Mouse (Mus musculus) brain, adult 2 months (tissue): ENCODE measurements around the gene Mgat4a.

ENCODE experiments used
- DNase-seq: peaks from one replicate; pipeline ENCODE4 v3.0.0; 2011; ENCODE audit warnings: low read depth, low spot score

The Mgat4a gene

DNA sequence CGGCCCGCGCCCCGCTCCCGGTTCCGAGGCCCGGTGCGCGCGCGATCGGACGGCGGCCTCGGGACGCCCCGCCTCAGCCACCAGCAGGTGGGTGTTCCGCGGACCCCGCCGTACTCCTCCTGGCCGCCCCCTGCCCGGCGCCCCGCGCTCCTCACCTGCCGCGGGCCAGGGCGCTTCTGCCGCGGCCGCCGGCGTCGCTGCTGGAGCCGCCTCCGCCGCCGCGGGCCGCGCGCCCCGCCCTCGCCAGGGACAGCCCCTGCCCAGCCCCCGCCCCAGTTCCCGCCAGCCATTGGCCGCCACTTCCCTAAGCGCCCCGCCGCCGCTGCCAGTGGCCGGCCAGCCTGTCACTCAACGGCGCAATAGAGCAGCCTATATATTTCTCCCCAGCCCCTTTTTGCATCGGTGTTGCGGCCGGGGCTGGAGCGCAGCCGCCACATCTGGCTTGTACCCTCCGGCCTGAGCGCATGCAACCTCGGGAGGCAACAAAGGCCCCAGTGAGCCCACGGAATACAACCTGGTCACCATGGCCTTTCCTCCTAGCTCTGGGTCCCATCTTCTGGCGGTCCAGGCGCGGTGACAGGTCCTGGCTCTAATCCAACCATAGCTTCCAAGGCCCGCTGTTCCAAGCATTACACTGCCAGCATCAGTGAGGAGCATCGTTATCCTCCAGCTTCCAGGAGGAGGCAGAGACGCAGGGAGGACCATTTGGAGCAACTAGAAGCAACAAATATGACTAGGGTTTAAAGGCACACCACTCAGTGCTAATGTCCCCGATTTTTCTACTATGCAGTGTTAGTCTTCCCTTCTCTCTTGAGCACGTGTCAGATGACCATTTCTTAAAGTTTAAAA, at the start of gene Mgat4a:
TSS of gene Mgat4a (minus strand) at position 207 of the 849 bp plus-strand sequence.
- peak; percentile 97 for DNase-seq

DNA sequence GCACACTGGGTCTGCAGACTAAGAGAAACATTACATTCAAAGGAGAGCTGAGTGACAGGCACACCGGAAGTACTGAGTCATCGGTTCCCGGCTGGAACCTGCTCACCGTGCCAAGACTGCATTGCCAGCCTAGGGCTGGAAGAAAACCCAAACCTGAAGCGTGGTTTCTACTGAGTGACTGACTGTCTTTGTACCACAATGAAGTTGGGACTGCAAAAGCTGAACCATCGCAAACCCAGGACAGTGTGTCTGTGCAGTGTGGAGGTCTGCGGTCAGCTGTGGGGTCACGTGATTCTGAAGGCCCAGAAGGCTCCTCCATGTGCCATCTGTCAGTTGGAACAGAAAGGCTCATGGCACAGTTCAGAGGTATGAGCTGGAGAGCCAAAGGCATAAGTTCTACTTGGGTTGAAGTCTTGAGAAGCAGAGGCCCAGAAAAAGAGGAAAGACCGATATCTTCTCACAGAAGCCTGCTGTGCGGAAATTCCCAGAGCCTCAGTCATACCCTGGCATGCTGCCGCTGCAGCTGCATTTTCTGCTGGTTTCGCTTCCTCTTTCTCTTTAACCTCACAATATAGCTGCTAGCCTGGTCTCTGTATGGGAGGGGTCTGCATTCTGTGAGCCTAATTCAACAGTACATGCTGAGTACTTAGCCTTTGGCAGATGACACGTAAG, 45.1 kb upstream of the Mgat4a start:
- peak; percentile 88 for DNase-seq

DNA sequence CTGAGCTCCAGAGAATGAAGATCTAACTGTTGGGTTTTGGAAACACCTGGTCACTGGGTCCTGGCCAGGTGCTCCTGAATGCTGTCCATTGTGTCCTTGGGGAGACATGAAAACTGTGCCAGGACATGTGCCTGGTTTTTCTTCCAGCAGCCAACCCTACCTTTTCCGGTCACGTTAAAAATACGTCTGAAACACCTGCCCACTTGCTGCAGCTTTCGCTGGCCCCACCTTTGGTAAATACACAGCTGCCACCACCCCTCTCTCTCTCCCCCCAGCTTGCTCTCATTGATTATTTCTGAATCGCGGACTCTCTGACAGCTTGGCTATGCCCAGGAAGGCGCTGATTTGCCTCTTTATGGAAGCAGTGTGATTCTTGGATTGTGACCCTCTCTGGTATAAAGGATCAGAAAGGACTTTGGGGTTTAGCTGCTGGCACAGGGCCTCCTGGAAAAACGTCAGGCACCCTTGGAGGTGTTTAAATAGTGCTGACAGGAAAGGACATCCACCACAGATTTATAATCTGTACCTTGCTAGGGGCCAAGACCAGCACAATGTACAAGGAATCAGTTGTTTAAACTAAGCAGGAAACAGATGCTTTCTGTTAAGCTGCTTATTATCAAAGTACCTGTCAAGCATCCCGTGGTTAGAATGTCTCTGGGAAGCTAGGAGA, 43.1 kb upstream of the Mgat4a start:
- DNase-seq = no peak

DNA sequence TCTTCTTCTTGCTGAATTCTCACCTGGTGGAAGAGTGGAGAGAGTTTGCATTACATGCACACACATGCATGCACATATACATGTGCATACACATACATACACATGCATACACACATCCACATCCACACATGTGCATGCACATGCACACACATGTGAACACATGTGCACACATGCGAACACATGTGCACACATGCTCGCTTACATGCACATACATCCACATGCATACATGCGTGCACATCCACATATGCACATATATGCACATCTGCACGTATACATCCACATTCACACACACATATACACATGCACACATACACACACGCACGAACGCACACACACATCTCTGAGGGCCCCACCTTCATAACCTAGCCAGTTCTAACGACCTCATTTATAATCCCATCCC, 42.4 kb upstream of the Mgat4a start:
- DNase-seq = no peak

DNA sequence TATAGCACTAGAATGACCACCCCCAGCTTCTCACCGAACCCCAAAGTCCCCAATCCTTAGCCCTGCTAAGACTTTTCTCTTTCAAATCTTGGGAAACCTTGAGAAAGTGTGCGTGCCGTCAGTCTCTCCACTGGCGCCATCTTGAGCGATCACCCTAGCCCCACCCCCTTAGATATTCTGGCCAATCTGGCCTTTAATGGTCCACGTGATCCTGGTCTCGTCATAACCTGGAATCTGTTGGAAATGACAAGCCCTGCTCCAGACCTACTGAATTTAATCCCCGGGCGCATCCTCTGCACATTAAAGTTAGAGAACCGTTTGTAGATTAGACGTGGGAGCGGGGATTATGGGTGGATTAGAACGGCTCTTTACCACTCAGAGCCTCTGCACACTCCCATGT, 38.9 kb upstream of the Mgat4a start:
- no peak for DNase-seq

DNA sequence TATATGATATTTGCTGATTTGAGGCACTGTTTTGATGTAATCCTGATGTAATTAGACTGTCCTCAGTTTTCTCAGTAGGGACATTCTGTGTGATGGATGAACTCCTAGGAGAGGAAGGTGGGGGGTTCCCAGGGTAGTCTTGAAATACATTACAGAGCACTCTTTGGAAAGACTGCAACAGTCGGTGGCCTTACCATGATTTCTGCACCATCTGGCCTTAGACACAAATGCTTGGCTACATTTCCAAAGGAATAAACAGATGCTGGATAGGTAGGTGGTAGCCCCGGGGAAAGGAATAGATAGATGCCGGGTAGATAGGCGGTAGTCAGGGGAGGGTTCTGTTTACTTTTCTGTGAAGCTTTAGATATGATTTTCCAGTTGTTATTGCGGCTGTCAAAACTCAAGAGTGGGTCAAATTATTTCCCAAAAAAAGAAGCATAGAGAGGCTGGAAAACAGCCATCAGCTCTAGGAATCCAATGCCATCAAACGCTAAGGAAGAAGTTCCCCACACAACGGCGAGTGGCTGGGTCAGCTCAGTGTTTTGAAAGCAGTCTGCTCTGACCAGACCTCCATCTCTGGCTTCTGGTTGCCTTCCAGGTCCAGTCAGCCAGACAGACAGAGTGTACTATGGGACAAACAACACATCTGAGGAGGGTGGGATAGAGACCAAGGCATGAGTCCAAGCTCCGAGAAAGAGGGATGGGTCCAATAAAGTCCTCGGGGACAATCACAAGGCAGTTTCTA, 31.9 kb upstream of the Mgat4a start:
- peak; percentile 69 for DNase-seq

DNA sequence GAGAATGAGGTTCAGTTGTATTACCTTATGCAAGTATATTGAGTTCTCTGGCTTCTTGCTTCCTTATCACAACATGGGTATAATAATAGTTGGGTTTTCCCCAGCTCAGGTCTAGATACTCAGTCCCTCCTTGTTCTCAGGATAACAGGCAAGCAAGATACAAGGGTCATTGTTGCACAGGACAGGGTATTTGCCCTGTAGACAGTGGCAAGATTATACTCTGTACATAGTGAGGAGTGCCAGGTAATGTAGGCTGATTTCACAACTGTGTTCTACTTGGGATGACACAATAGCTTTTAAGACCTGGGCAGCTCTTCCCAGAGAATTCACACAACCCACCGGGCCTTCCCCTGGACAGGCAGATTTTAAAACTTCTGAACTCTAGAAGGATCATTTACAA, 27.6 kb upstream of the Mgat4a start:
- DNase-seq = no peak

DNA sequence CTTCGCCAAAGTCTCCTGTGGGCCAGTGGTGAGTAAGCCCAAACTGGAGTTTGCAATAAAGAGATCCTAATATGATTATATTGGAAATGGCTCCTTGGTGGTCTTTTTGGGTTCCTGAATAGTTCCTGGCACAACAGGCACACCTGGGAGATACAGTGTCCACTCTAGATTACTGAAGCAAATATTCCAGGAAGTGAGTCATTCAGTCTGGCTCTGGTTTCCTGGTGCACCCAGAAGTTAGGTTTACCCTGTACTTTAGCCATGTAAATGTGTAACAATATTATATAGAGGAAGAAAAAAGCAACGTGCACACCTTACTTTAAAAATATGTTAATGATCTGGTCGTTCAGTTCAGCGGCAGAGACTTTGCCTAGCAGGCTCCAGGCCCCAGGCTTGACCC, 25.9 kb upstream of the Mgat4a start:
- DNase-seq = no peak

DNA sequence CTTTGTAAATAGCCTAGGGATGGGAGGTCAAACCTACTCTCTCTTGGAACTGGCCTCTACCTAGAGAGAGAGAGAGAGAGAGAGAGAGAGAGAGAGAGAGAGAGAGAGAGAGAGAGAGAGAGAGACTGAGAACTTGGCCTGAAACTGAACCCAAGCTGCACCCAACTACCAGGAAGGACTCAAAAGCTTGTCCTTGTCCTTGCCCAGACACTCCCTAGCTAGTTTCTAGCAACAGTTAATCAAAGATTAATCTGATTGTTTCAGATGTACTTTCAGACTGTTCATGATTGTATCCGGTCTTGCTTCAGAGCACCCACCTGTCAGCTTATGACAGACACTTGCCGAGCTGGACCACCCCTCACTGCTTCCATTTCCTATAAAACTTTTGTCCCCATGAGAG, 25.5 kb upstream of the Mgat4a start:
- no peak for DNase-seq

DNA sequence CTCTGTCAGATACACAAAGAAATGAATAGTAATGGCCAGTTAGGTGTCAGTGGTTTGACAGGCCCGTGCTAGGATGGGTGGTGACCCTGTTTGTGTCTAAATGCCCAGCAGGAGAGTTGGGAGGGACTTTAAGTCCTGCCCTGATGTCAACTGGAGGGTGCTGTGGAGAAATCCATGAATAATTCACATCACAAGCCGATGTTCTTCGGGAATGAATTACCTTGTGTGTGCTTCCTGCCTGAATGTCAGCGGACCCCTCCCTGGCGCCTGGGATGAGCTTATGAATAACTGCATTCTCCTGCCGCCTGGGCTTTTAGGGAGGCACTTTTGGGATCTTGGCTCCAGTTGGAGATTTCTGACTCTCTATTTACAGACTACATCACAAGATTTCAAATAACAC, 24.6 kb upstream of the Mgat4a start:
- DNase-seq = peak; percentile 20

DNA sequence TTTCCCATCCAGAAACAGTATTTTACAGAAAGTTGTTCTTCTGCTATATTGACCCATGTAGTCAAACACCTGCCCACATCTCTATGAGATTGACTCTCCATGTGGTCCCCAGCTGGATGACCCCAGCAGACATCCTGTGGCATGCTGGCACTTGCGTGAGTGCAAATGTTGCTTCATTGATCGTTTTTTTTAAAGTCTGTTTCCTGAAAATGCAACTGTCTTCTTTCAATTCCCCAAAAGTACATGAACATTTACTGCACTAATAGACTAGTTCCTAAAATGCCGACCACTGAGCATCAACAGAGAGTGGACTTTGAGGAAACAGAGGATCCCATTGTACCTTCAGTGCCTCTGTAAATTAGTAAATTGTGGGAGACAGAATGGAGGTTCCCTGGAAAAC, 21.1 kb upstream of the Mgat4a start:
- DNase-seq = no peak

DNA sequence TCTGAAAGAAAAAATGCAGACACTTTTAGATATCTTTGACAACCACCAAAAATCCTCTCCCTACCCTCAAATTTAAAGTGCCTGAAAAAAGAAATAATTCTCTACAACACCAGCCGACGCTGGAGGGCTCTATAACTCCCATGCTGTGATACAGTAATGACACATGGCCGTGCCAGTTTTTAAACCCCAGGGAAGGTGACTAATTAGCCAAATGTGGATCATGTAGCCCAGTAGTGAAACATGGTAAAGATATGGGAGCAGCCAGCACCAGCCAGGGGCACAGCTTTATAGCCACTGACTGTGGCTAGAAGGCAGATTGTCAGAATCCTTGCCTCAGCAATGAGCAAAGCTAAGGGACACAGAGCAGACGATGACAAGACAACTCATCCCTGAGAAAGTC, 19.5 kb upstream of the Mgat4a start:
- DNase-seq = peak; percentile 44

DNA sequence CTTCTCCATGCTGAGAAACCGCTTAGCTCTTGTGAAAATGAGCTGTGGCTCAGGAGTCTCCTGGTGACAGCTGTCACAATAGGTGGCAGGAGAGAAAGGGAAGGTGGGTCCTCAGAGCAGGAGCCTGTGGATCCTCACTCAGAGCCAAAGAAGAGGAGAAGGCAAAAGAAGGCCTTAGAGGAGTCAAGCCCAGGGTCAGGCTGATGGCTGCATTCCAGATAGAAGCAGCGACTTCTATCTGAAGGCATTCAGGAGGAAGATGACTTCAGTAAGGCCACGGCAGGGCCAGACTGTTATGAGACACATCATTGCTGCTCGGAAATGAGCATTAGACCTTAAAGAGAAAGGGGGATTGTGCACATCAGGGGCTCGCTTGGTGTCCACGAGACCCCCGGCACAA, 11.2 kb upstream of the Mgat4a start:
- no peak for DNase-seq

DNA sequence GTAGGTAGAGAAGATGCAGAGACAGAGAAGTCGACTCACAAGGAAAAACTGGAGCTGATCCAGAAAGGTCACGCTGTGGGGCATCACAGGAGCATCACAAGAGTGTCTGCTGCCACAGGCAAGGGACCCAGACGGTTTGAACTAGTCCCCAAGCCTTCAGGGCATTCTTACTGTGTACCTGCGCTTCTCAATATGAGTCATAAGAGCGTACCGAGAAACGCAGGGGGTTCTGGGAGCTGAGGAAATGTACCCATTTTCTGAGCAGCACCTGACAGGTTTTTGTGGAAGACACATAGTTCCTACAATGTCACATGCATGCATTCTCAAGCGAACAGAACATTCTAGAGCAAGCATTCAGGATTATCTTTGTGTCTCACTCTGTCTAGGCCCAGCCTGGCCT, 8.7 kb upstream of the Mgat4a start:
- no peak for DNase-seq

DNA sequence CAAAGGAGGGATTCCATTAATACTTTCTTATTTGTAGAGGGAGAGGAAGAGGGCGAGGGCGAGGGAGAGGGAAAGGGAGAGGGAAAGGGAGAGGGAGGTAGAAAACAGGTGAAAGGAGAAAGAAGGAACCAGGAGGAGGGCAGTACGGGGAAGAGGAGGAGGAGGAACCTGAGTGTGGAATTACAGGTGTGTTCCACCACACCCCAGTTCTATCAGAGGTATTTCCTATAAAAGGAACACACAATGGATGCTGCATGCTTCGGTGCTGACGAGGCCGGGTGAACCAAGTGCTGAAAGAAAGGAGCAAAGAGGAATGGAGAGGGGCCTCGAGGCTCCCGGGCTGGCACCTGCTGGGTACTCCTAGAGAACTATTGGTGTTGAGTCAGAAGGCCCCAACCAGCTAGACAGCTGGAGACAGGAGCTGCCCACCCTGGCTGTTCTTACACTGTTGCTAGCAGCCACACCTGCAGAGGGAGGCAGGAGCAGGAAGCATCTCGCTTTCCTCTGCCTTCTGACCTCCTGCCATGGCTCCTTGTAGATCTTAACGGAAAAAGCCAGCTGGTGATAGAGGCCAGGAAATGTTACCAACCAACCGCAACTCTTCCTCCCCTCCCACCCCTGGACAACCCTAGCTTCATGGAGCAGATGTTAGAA, 5.7 kb upstream of the Mgat4a start:
- DNase-seq = no peak

DNA sequence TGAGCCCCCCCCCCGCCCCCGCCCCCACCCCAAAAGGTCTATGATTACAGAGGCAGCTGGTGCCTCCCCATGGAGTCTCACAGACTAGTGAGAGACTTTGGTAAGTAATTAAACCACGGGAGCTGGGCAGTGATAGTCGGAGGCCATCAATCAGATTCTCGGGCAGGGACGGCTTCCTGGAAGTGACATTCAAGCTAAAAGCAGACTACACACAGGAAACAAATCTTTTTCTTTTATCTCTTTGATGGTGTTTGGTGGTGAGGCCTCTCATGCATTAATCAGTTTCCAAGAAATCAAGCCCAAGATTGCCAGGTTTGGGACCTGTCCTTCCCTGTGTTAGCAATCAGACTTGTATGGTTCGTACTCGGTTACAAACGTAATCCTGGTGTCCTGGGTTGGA, 3.4 kb upstream of the Mgat4a start:
- DNase-seq = no peak

DNA sequence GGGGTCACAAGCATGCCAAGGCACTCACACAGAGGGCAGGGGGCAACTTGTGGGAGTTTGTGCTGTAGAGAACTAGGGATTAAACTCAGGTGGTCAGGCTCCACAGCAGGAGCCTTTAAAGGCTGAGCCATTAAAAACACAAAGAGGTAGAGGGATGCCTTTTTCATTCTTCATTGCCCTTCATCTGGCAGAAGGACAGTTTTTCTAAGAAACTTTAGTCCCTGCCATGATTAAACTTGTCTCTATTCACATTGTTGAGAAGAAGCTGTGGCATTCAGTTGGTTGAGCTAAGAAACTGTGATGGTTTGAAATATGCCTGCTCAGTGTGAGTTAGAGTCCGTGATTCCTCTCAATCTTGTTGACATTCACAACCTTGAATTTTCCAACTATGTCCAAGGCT, 2.2 kb upstream of the Mgat4a start:
- DNase-seq = no peak

DNA sequence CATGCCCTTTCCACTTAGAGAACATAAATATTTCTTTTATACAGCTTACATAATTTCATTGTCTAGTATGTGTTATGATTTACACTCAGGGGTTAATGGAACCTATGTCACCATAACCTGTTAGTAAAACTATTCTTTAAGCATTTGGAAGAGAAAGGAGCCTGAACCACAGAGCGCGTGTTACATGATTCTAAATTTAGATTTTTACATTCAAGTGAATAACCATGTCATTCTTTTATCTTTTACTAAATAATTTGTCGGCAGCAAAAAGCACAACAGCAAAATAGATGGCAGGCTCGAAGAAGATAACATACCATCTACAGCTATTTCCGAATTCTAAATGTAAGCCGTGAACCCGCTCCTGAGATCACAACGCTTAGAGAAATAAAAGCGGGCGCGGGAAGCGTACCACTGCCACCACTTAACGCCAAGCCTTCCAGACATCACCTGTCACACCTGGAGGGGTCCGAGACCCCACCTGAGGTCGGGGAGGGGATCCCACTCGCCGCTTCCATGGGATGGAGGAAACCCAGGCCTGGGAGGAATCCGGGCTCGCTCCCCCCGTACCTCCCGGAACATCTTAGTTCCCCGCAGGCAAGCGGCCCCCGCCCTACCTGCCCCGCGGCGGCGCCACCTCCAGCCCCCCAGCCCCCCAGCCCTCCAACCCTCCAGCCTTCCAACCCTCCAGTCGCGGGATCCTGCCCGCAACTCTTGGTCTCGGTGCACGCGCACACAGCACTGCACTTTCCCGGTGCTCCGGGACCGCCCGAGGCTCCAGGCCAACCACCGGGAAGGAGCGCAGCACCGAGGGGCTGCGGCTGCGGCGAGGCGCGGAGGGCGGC, 627 bp downstream of the Mgat4a start:
- no peak for DNase-seq

DNA sequence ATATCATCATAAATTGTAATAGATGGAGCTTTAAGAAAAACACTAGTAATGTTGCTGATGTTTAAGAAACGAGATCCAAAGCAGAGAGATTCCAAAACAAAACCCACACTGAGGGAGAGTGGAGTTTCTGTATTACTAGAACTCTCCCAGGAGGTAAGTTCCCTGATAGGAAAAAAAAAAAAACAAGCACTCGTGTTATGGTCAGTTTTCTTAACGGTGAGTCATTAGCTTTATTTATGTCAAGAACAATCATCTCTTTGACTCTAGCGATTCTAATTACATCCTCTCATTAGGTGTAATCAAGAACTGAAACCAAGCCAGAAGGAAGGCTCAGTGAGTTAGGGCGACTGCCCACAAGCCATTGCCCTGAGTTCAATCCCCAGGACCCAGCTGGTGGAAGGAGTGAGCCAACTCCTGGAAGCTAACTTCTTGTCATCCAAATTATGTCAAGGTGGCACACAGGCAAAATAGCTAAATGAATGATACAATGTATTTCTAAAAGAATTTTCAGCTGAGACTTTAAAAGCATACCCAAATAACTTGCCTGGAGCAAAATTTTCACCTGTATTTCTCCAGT, 6.2 kb downstream of the Mgat4a start:
- DNase-seq = no peak

DNA sequence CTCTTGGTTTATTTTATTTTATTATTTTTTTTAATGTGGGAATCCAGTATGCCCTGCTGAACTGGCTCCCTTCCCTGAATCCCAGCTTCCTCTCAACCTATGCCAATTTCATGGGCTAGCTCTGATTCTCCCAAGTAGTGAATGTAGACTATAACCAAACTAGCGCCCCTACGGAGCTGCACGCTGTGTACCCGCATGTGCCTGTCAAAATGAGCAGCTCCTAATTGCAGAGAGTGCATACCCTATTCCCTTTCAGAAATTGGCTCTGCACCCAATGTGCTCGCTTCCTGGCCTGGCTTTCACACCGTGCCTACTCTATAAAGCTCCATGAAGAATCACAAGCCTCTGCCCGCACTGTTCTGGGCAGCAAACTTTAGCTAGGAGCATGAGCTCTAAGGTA, 7.6 kb downstream of the Mgat4a start:
- peak; percentile 48 for DNase-seq
